ENCODE assay signal across 10 mouse cellular contexts in the genomic region with DNA sequence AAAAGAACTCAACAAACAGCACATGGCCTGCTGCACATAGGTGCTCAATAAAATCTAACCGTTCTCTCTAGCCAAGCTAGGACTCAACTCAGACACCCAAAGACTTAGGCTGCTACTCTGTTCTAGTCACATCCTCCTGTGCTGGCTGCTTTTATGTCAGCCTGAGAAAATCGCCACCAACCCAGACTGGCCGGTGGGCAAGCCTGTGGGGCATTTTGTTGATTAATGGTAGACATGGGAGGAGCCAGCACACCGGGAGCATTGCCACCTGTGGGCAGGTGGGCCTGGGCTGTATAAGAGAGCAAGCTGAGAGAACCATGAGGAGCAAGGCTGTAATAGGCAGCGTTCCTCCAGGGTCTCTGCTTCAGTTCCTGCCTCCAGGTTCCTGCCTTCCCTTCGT. TPM values are rescaled to one million over a fixed set of nuclear protein-coding genes. Genes with fewer than 3 reads are reported as not detected.
DNase-seq lines count a peak whose midpoint lies in the region; ATAC-seq and TF ChIP-seq lines count a peak whose summit lies in the region.
"Had no signal": no experiment of that assay in that cellular context is flagged by ENCODE, and none has a peak within 500 bp of the region (broad histone marks: within the 10 kb centered on the region; RNA-seq: fewer than 3 reads in every experiment).

No protein-coding gene starts in this region.

- no peak for ATAC-seq in lung, embryonic 15.5 days (ENCODE audit: borderline replicate concordance, extremely low read depth, low FRiP score, low TSS enrichment)
- ATAC-seq in intestine, embryonic 14.5 days (replicated peaks; ENCODE audit: low FRiP score, low TSS enrichment, low read depth) = no peak
- ATAC-seq in midbrain, embryonic 15.5 days (replicated peaks) = no peak
- ATAC-seq: forebrain, embryonic 13.5 days had no signal

- H3K9ac ChIP-seq in lung, embryonic 15.5 days = no peak overlapping the region
- H3K9ac ChIP-seq in intestine, embryonic 14.5 days (ENCODE audit: low read length) = no peak overlapping the region
- no peak overlapping the region for H3K9ac ChIP-seq in midbrain, embryonic 15.5 days
- H3K9ac ChIP-seq: forebrain, embryonic 13.5 days had no signal

- peak overlapping the region; percentile 66 for H3K27ac ChIP-seq in lung, embryonic 15.5 days
- peak overlapping the region; percentile 58 for H3K27ac ChIP-seq in intestine, embryonic 14.5 days (ENCODE audit: low read depth)
- H3K27ac ChIP-seq in small intestine, adult 2 months (ENCODE audit: insufficient read depth, low read depth, low read length) = peak overlapping the region; percentile 79
- H3K27ac ChIP-seq in midbrain, embryonic 15.5 days = no peak overlapping the region
- H3K27ac ChIP-seq: forebrain, embryonic 13.5 days had no signal

- H3K4me2 ChIP-seq in lung, embryonic 15.5 days = no peak overlapping the region
- no peak overlapping the region for H3K4me2 ChIP-seq in intestine, embryonic 14.5 days (ENCODE audit: low read length)
- H3K4me2 ChIP-seq in midbrain, embryonic 15.5 days = no peak overlapping the region
- H3K4me2 ChIP-seq: forebrain, embryonic 13.5 days had no signal

- peaks cover 87% of the 10 kb centered on the region for H3K4me1 ChIP-seq in lung, embryonic 15.5 days
- peaks cover 65% of the 10 kb centered on the region for H3K4me1 ChIP-seq in intestine, embryonic 14.5 days (replicated peaks; ENCODE audit: control insufficient read depth, insufficient read depth, low read length)
- peaks cover 74% of the 10 kb centered on the region for H3K4me1 ChIP-seq in small intestine, adult 2 months (ENCODE audit: control insufficient read depth, insufficient read depth, insufficient read length, low read length)
- H3K4me1 ChIP-seq in midbrain, embryonic 15.5 days = 0 out of 2 replicates have a peak, but pooled peaks cover 1% of the 10 kb centered on the region

- DNase-seq in heart, adult 11 months = peak; percentile 90
- no peak for DNase-seq in heart, postnatal 14 days
- DNase-seq in lung, postnatal 4 days = no peak
- DNase-seq in intestine, embryonic 14.5 days (ENCODE audit: low spot score) = no peak
- DNase-seq in testis, postnatal 10 days (ENCODE audit: low spot score) = no peak
- DNase-seq: kidney, postnatal 36 days had no signal

- 69% methylated on average over 6 of the region's 6 CpGs for WGBS in lung, embryonic 15.5 days
- WGBS in intestine, embryonic 14.5 days = 85% methylated on average over 6 of the region's 6 CpGs
- WGBS in small intestine, adult 2 months = 23% methylated on average over 6 of the region's 6 CpGs
- WGBS in midbrain, embryonic 15.5 days = 85% methylated on average over 6 of the region's 6 CpGs

- no peak for TF ChIP-seq POLR2A in small intestine, adult 2 months (IDR thresholded peaks at IDR 0.05; ENCODE audit: low read depth, low read length)

- H3K36me3 ChIP-seq in lung, embryonic 15.5 days = no peaks in the 10 kb centered on the region
- peaks cover 13% of the 10 kb centered on the region; the same call in 1 of the 2 replicates for H3K36me3 ChIP-seq in intestine, embryonic 14.5 days (ENCODE audit: control insufficient read depth, insufficient read depth, low read length)
- peaks cover 4% of the 10 kb centered on the region for H3K36me3 ChIP-seq in small intestine, adult 2 months (ENCODE audit: control insufficient read depth, insufficient read depth, low read length)
- no peaks in the 10 kb centered on the region for H3K36me3 ChIP-seq in midbrain, embryonic 15.5 days (replicated peaks)

- H3K27me3 ChIP-seq in lung, embryonic 15.5 days = no peaks in the 10 kb centered on the region
- H3K27me3 ChIP-seq in intestine, embryonic 14.5 days (replicated peaks; ENCODE audit: control insufficient read depth, insufficient read depth, low read length) = no peaks in the 10 kb centered on the region
- no peaks in the 10 kb centered on the region for H3K27me3 ChIP-seq in small intestine, adult 2 months (ENCODE audit: control insufficient read depth, insufficient read depth, low read length)
- no peaks in the 10 kb centered on the region for H3K27me3 ChIP-seq in midbrain, embryonic 15.5 days (replicated peaks)
- H3K27me3 ChIP-seq: forebrain, embryonic 13.5 days had no signal

- H3K9me3 ChIP-seq in lung, embryonic 15.5 days = no peaks in the 10 kb centered on the region
- no peaks in the 10 kb centered on the region for H3K9me3 ChIP-seq in intestine, embryonic 14.5 days (ENCODE audit: control insufficient read depth, low read length)
- H3K9me3 ChIP-seq in midbrain, embryonic 15.5 days = no peaks in the 10 kb centered on the region
- H3K9me3 ChIP-seq: forebrain, embryonic 13.5 days had no signal

- no peak overlapping the region for H3K4me3 ChIP-seq in lung, embryonic 15.5 days
- no peak overlapping the region for H3K4me3 ChIP-seq in intestine, embryonic 14.5 days (ENCODE audit: low read depth, low read length)
- no peak overlapping the region for H3K4me3 ChIP-seq in small intestine, adult 2 months (ENCODE audit: low read depth, low read length)
- no peak overlapping the region for H3K4me3 ChIP-seq in midbrain, embryonic 15.5 days
- H3K4me3 ChIP-seq: forebrain, embryonic 13.5 days had no signal

- no peak for TF ChIP-seq CTCF in small intestine, adult 2 months (IDR thresholded peaks at IDR 0.05; ENCODE audit: extremely low read depth, insufficient read length, insufficient replicate concordance, low read depth, low read length)

- intact Hi-C loops in heart, postnatal 14 days (cut with DNase I) = loop anchor here (10.0 kb wide), 1 partner anchor 49 kb away; no protein-coding TSS in a partner anchor

RNA-seq across cellular contexts. Expression of a gene that starts 8.2 kb away (rescaled TPM):
- 100 to 1,000 TPM; 140 to 172 TPM for total RNA-seq in heart, postnatal 14 days (2021)
- polyA plus RNA-seq in lung, embryonic 15.5 days (2015; fragmentation: Nextera tagmentation; extraction: Ambion mirVana) = 62.5 and 67.7 TPM in 2 replicates
- polyA plus RNA-seq in intestine, embryonic 14.5 days (2014; fragmentation: Nextera tagmentation; extraction: Ambion mirVana) = 67.9 and 72.2 TPM in 2 replicates
- polyA plus RNA-seq in small intestine, adult 2 months (2012; rRNA removed) = 44.8 and 89.4 TPM in 2 replicates
- polyA plus RNA-seq in midbrain, embryonic 15.5 days (2015; fragmentation: Nextera tagmentation; extraction: Ambion mirVana) = 11.9 and 14.2 TPM in 2 replicates
